Mouse (Mus musculus) CH12.LX (cell line): ENCODE data around the gene Stra6l. TPM values are rescaled to one million over a fixed set of nuclear protein-coding genes. Genes with fewer than 3 reads are reported as not detected.

ENCODE experiments used
- DNase-seq: peaks from one replicate; pipeline ENCODE4 v3.0.0-alpha.2; 2013; ENCODE audit errors: extremely low read depth
- H3K27ac ChIP-seq: 2 replicates; pipeline ENCODE4 v1.5.1; 2012; ENCODE audit warnings: low read depth, mild to moderate bottlenecking, control low read depth, moderate library complexity; ENCODE audit not compliant: insufficient read depth
- H3K27me3 ChIP-seq: replicated peaks from 2 replicates; pipeline ENCODE3; 2012; ENCODE audit warnings: inconsistent platforms
- H3K36me3 ChIP-seq, 2 experiments: replicated peaks in 1 of 2; 2 replicates each; pipeline versions ENCODE3 to v1.6.1; 2012; ENCODE audit warnings: inconsistent platforms in 1 of 2, low read length in 1 of 2, mild to moderate bottlenecking in 1 of 2, mixed read lengths in 1 of 2, moderate library complexity in 1 of 2; ENCODE audit not compliant: control insufficient read depth in 1 of 2, insufficient read depth in 1 of 2
- H3K4me1 ChIP-seq, 2 experiments: 2 replicates each; pipeline ENCODE4 v1.6.1; 2012; ENCODE audit warnings: inconsistent platforms in 1 of 2, moderate library complexity in 1 of 2; ENCODE audit not compliant: insufficient read depth in 2 of 2, control insufficient read depth in 1 of 2
- H3K4me2 ChIP-seq: 2 replicates; pipeline ENCODE4 v1.6.1; 2012; ENCODE audit warnings: low read depth, mild to moderate bottlenecking, control low read depth; ENCODE audit not compliant: poor library complexity, insufficient read depth, severe bottlenecking
- H3K4me3 ChIP-seq, 3 experiments: fragments of 150-350 bp in 1 of 3; sonication (generic) in 1 of 3; replicated peaks in 1 of 3; 2 replicates each; pipeline versions ENCODE3 to v1.5.1; 2011 to 2012; ENCODE audit warnings: low read depth in 2 of 3, low read length in 2 of 3, mild to moderate bottlenecking in 2 of 3, moderate library complexity in 2 of 3, control low read depth in 1 of 3, improper control_type of control experiment in 1 of 3, inconsistent platforms in 1 of 3, mixed read lengths in 1 of 3; ENCODE audit not compliant: poor library complexity in 1 of 3
- H3K79me2 ChIP-seq: replicated peaks from 2 replicates; pipeline ENCODE4 v1.6.1; 2012; ENCODE audit warnings: mild to moderate bottlenecking, moderate library complexity; ENCODE audit not compliant: control insufficient read depth, poor library complexity, insufficient read depth, severe bottlenecking; ENCODE audit errors: extremely low read depth
- H3K9ac ChIP-seq: 2 replicates; pipeline ENCODE4 v1.6.1; 2012; ENCODE audit warnings: low read depth, mild to moderate bottlenecking, control low read depth, moderate library complexity; ENCODE audit not compliant: insufficient read depth
- H3K9me3 ChIP-seq: replicated peaks from 2 replicates; pipeline ENCODE3; 2012; ENCODE audit warnings: low read length, inconsistent platforms, mixed read lengths
- CHD2 ChIP-seq: IDR thresholded peaks from 2 replicates; pipeline ENCODE4 v1.6.1; 2011; ENCODE audit warnings: low read length, improper control_type of control experiment
- CTCF ChIP-seq, 2 experiments: IDR thresholded peaks in 1 of 2; conservative IDR thresholded peaks in 1 of 2; 2 replicates each; pipeline ENCODE4 v1.5.1; 2011 to 2012; ENCODE audit warnings: low read depth in 2 of 2, low read length in 2 of 2, improper control_type of control experiment in 1 of 2, inconsistent platforms in 1 of 2, mild to moderate bottlenecking in 1 of 2, moderate library complexity in 1 of 2
- EP300 ChIP-seq: IDR thresholded peaks from 2 replicates; pipeline ENCODE4 v1.6.1; 2011; ENCODE audit warnings: low read length, improper control_type of control experiment
- IRF4 ChIP-seq: IDR thresholded peaks from 2 replicates; pipeline ENCODE4 v1.6.1; 2014; ENCODE audit warnings: low read depth, mild to moderate bottlenecking, inconsistent platforms, low read length, improper control_type of control experiment
- JUN ChIP-seq: IDR thresholded peaks from 2 replicates; pipeline ENCODE4 v1.6.1; 2011; ENCODE audit warnings: low read depth, mild to moderate bottlenecking, low read length, improper control_type of control experiment, moderate library complexity; ENCODE audit not compliant: insufficient read depth
- KAT2A ChIP-seq: IDR thresholded peaks from 2 replicates; pipeline ENCODE4 v1.6.1; 2012; ENCODE audit warnings: low read length, improper control_type of control experiment, inconsistent platforms; ENCODE audit not compliant: insufficient replicate concordance
- MAZ ChIP-seq: IDR thresholded peaks from 2 replicates; pipeline ENCODE4 v1.6.1; 2012; ENCODE audit warnings: low read depth, mild to moderate bottlenecking, inconsistent platforms, low read length, improper control_type of control experiment, moderate library complexity
- MEF2A ChIP-seq: IDR thresholded peaks from 2 replicates; pipeline ENCODE4 v1.6.1; 2014; ENCODE audit warnings: low read depth, mild to moderate bottlenecking, inconsistent platforms, low read length, improper control_type of control experiment, borderline replicate concordance
- MXI1 ChIP-seq: IDR thresholded peaks from 2 replicates; pipeline ENCODE4 v1.6.1; 2011; ENCODE audit warnings: mild to moderate bottlenecking, low read depth, low read length, improper control_type of control experiment
- MYC ChIP-seq: IDR thresholded peaks from 2 replicates; pipeline ENCODE4 v1.6.1; 2011; ENCODE audit warnings: low read depth, mild to moderate bottlenecking, improper control_type of control experiment, low read length
- NRF1 ChIP-seq: IDR thresholded peaks from 2 replicates; pipeline ENCODE4 v1.6.1; 2014; ENCODE audit warnings: low read depth, mild to moderate bottlenecking, inconsistent platforms, low read length, improper control_type of control experiment, moderate library complexity
- RAD21 ChIP-seq: IDR thresholded peaks from 2 replicates; pipeline ENCODE4 v1.6.1; 2011; ENCODE audit warnings: low read depth, mild to moderate bottlenecking, low read length, improper control_type of control experiment, moderate library complexity
- RCOR1 ChIP-seq: conservative IDR thresholded peaks from 2 replicates; pipeline ENCODE4 v1.6.1; 2012; ENCODE audit warnings: low read depth, mild to moderate bottlenecking, inconsistent platforms, low read length, improper control_type of control experiment
- SIN3A ChIP-seq: IDR thresholded peaks from 2 replicates; pipeline ENCODE4 v1.6.1; 2012; ENCODE audit warnings: low read length, improper control_type of control experiment, inconsistent platforms
- UBTF ChIP-seq: IDR thresholded peaks from 2 replicates; pipeline ENCODE4 v1.6.1; 2012; ENCODE audit warnings: low read depth, mild to moderate bottlenecking, inconsistent platforms, low read length, improper control_type of control experiment, moderate library complexity
- USF2 ChIP-seq: conservative IDR thresholded peaks from 2 replicates; pipeline ENCODE4 v1.6.1; 2011; ENCODE audit warnings: low read depth, low read length, improper control_type of control experiment
- ZKSCAN1 ChIP-seq: IDR thresholded peaks from 2 replicates; pipeline ENCODE4 v1.6.1; 2012; ENCODE audit warnings: low read depth, inconsistent platforms, low read length, improper control_type of control experiment, borderline replicate concordance
- dilution Hi-C: fragments of 300-500 bp; cut with MboI; formaldehyde crosslinking; loops from 2 replicates; pipeline ENCODE4 v1.14.3; 2020; ENCODE audit warnings: low sequenced_read_pairs; ENCODE audit not compliant: extremely low pct_unique_long_range_greater_than_20kb, extremely low pct_ligation_motif_present
- in situ Hi-C: fragments of 300-500 bp; cut with MboI; formaldehyde crosslinking; loops from 3 replicates; pipeline ENCODE4 v1.14.3; 2019; ENCODE audit warnings: low sequenced_read_pairs, low pct_ligation_motif_present, low pct_unique_long_range_greater_than_20kb, mixed read lengths
- polyA plus RNA-seq: library from polyadenylated mRNA; unstranded; fragments of >175 nt; gene quantifications from 2 replicates; pipeline ENCODE4 v1.2.1, GENCODE M21; 2012; ENCODE audit warnings: low read depth; ENCODE audit not compliant: insufficient read length
- total RNA-seq, 2 experiments: library from RNA; depleted of rRNA; stranded (reverse); fragments of 300-350 nt in 1 of 2; fragments of >200 nt in 1 of 2; gene quantifications; 2 replicates each; pipeline ENCODE4 v1.2.3; 2012 to 2014

Stra6l gene
- total and polyA plus RNA-seq, 3 experiments: 0.13 TPM; not detected in 2

DNA sequence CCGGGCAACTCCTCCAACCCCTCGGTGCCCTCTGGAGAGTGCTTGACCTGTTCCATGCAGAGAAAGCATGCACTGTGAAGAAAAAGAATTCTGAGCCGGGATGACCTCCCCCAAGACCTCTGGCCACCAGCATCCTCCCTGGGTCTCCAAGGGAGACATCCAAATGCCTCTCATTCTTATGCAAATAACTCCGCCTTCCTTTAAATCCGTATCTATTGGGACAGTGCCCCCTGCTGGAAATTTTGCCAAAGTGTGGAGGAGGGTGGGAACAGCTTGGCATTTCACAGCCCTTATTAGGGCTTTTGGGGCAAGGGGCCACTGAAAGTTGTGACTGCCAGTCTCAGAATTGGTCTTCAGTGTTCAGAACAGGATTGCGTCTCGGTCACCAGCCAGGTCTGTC is 32.9 kb upstream of the Stra6l start:
- in situ Hi-C loops (no loop called here), dilution Hi-C loops (no loop called here)
- no peak for TF ChIP-seq NRF1
- no peak for TF ChIP-seq IRF4
- no peak for TF ChIP-seq KAT2A
- no peak for TF ChIP-seq EP300
- peak; percentile 30 for TF ChIP-seq RAD21
- no peak for TF ChIP-seq UBTF
- no peak for TF ChIP-seq MAZ
- peak in 1 of 2 experiments; percentile 53; a peak in 2 of 4 replicates for TF ChIP-seq CTCF (conservative IDR thresholded peaks at IDR 0.05 in 1 of 2, IDR thresholded peaks at IDR 0.05 in 1 of 2; ENCODE audit: low read depth in 2 of 2, low read length in 2 of 2)
- peaks cover 0 to 21% of the 10 kb centered on the region in 2 experiments; a peak in 2 of 4 replicates for H3K4me1 ChIP-seq
- H3K27ac ChIP-seq: no peak overlapping the region
- no peak overlapping the region for H3K4me2 ChIP-seq
- peak; percentile 14 for DNase-seq
- no peaks in the 10 kb centered on the region for H3K36me3 ChIP-seq
- no peak overlapping the region for H3K9ac ChIP-seq
- no peaks in the 10 kb centered on the region for H3K27me3 ChIP-seq
- H3K9me3 ChIP-seq: no peaks in the 10 kb centered on the region
- no peak overlapping the region for H3K4me3 ChIP-seq
- no peaks in the 10 kb centered on the region for H3K79me2 ChIP-seq

DNA sequence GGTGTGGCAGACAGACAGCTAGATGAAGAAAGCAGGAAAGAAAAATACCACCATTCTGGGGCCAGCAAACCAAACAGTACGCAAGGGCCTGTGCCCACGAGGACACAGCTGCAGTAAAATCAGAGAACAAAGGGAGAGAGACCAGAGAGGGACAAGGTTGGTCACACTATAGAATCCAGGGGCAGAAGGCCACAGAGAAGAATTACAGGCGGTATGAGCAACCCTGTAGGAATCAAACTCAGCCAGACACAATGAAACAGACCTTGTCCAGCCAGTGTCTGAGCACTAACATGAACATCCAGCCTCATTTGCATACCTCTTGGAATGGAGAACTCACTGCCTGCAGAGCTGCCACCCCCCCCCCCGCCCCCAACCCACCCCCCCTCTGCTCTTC is 29.7 kb upstream of the Stra6l start:
- Histone ChIP-seq H3K9ac (no peak overlapping the region), H3K9me3 (no peaks in the 10 kb centered on the region), H3K36me3 (no peaks in the 10 kb centered on the region), H3K27me3 (no peaks in the 10 kb centered on the region), H3K4me3 (no peak overlapping the region), H3K79me2 (no peaks in the 10 kb centered on the region), H3K4me1 (peaks cover 0 to 23% of the 10 kb centered on the region in 2 experiments; a peak in 2 of 4 replicates), H3K4me2 (no peak overlapping the region), H3K27ac (no peak overlapping the region)
- peak; percentile 24 for DNase-seq
- in situ Hi-C loops: no loop called here
- dilution Hi-C loops: no loop called here
- TF ChIP-seq RCOR1 (no peak), SIN3A (no peak), MYC (no peak), USF2 (no peak), JUN (no peak), MEF2A (no peak), ZKSCAN1 (no peak), CTCF (conservative IDR thresholded peaks at IDR 0.05 in 1 of 2, IDR thresholded peaks at IDR 0.05 in 1 of 2; ENCODE audit: low read depth in 2 of 2, low read length in 2 of 2) (no peak), UBTF (no peak), MXI1 (no peak), CHD2 (no peak)
